Mouse (Mus musculus) G1E (cell line): ENCODE results near the gene Hoxd9.

ENCODE experiments used
- CTCF ChIP-seq: IDR thresholded peaks from 2 replicates; pipeline ENCODE4 v1.5.1; 2012; ENCODE audit warnings: low read depth, low read length, inconsistent platforms, mixed read lengths
- GATA1 ChIP-seq: IDR thresholded peaks from 2 replicates; pipeline ENCODE4 v1.6.1; 2012; ENCODE audit warnings: borderline replicate concordance, low read length, inconsistent platforms, mixed read lengths

DNA sequence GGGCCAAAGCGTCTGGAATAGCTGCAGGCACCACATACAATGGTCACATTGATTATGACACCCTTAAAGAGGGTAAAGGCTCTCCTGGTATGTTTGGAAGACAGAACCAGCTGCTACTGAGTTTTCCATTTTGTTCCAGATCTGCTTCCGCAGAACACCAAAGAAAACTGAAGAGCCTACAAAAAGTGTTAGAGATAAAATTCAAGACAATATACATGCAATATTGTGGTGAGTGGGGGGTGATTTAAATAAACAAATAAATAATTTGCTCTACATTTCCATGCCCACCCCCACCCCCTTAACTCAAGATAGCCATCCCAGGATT lies 41.9 kb downstream of the Hoxd9 start:
- TF ChIP-seq CTCF (no peak), GATA1 (no peak)
